Mouse (Mus musculus) layer of hippocampus, postnatal 25 days (tissue): Measurements from ENCODE around the gene Vmn1r206. TPM values are rescaled to one million over a fixed set of nuclear protein-coding genes. Genes with fewer than 3 reads are reported as not detected.
"Not testable (repeated sequence)": the region's sequence is repeated elsewhere in the genome, so short reads cannot be mapped to it uniquely, and the experiment has no call there.

Experiments used
- DNase-seq, 2 experiments: peaks; one replicate each; pipeline ENCODE4 v3.0.0; 2022; ENCODE audit warnings: mixed read lengths in 2 of 2, low spot score in 1 of 2; ENCODE audit errors: extremely low spot score in 1 of 2
- total RNA-seq, 2 experiments: library from RNA; stranded (reverse); gene quantifications; 2 replicates each; pipeline ENCODE4 v1.2.3; 2021

Vmn1r206 gene
- total RNA-seq: not detected

DNA sequence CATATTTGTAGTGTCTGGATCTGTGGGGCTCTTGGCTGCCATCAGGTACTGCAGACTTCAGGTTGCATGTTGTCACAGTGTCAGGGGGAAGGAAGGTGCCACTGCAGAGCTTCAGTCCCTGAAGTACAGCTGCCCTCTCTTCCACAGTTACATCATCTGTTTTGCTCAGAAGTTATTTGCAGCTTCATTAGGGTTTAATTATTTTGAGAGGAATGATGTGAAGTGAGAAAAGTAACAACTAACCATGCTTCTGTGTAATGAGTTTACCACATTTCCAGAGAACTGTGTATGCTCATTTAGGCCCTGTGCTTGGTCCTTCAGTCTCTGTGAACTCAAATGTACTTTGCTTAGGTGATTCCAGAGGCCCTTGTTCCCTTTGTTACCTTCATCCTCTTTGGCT, at the start of gene Vmn1r206:
Gene Vmn1r206, minus strand, starts transcription at position 101 of the 400 bp plus-strand sequence.
- not testable (repeated sequence) for DNase-seq

DNA sequence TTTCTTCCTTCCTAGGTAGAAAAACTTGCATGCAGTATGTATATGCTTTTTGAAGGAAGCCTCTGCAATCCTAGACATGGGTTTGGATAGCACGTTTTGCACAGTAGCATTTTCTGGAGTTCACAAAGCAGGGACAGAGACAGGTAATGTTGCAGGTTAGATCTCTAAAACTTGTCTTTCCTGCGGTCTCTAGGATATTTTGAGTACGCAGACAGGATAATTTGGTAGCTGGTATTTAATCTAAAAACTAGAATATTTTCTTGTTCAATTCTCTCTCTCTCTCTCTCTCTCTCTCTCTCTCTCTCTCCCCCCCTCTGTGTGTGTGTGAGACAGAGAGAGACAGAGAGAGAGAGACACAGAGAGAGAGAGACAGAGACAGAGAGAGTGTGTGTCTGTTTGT, 31.2 kb downstream of the Vmn1r206 start, which contains the start of gene Vmn1r205:
Gene Vmn1r205, minus strand, starts transcription at position 101 of the 400 bp plus-strand sequence.
- no peak for DNase-seq

DNA sequence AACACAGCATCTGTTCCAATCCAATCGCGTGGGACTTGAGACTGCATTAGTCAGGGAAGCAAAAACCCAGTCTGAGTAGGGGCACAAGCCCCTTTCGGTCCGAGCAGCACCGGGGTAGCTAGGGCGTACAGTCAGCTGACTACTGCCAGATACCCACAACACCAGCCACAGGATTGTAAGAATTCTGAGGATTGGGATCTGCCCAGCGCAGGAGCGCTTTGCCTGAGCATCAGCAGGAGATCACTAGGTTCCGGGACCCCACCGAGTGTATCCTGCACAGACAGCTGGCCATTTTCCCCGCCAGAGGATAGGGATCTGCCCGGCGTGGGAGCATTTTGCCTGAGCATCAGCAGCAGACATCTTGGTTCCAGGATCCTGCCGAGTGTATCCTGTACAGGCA, 40.7 kb downstream of the Vmn1r206 start:
- DNase-seq: not testable (repeated sequence)

DNA sequence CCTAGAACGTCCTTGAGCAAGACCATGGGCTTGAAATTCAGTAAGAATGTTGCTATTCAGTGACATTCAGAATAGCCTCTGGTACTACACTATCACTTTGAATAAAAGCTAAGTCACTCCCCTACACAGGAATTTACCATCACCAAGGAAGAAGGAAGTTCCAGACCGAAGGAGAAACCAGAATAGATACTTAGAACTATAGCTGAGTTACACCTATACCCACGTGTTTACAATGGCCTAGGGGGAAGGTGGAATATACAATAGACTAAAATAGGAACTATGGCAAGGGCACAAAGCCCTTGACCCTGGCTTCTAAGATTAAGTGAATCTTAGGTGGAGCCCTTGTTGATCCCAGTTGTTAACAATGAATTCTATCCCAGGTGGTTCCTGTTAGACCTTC, 49.1 kb downstream of the Vmn1r206 start:
- DNase-seq: not testable (repeated sequence)

Other genes with a start within 250 kb of the Vmn1r206 start
- gene Vmn1r199, start 244.4 kb downstream of the Vmn1r206 start, total RNA-seq: not detected
- gene Vmn1r200, start 233.9 kb downstream of the Vmn1r206 start, total RNA-seq: not detected
- gene Vmn1r201, start 152.3 kb downstream of the Vmn1r206 start, total RNA-seq: not detected
- under 1 TPM in 1 of 2 experiments, not detected in 1; 0.07 TPM for gene Vmn1r202, start 118.9 kb downstream of the Vmn1r206 start, total RNA-seq
- gene Vmn1r203, start 106.1 kb downstream of the Vmn1r206 start, total RNA-seq: not detected
- gene Vmn1r204, start 71.1 kb downstream of the Vmn1r206 start, total RNA-seq: not detected
- not detected for gene Vmn1r205, start 31.3 kb downstream of the Vmn1r206 start, total RNA-seq
- under 1 TPM; 0.14 to 0.17 TPM for gene Vmn1r207-ps, start 105.4 kb upstream of the Vmn1r206 start, total RNA-seq
- gene Vmn1r208, start 153.1 kb upstream of the Vmn1r206 start, total RNA-seq: not detected
- under 1 TPM in 1 of 2 experiments, not detected in 1; 0.07 TPM for gene Vmn1r209, start 185.4 kb upstream of the Vmn1r206 start, total RNA-seq
- gene Vmn1r210, start 207.1 kb upstream of the Vmn1r206 start, total RNA-seq: not detected
- not detected for gene Vmn1r211, start 233.3 kb upstream of the Vmn1r206 start, total RNA-seq